Mouse (Mus musculus) hindbrain, embryonic 15.5 days (tissue): ENCODE measurements around the gene Fgfr2. TPM values are rescaled to one million over a fixed set of nuclear protein-coding genes. Genes with fewer than 3 reads are reported as not detected.

Experiments used
- ATAC-seq: fragments of 200-750 bp; cut with Nextera tagmentation; 2 replicates; pipeline ENCODE4 v1.8.0; 2017; ENCODE audit warnings: low read depth, moderate number of reproducible peaks, moderate TSS enrichment; ENCODE audit not compliant: low FRiP score
- H3K27ac ChIP-seq: fragments of 300-500 bp; sonication (generic); replicated peaks from 2 replicates; pipeline ENCODE4 v1.5.1; 2015; ENCODE audit warnings: mild to moderate bottlenecking, inconsistent platforms
- H3K27me3 ChIP-seq: fragments of 300-500 bp; sonication (generic); 2 replicates; pipeline ENCODE4 v1.6.1; 2015; ENCODE audit warnings: control low read depth, inconsistent platforms
- H3K36me3 ChIP-seq: fragments of 300-500 bp; sonication (generic); 2 replicates; pipeline ENCODE4 v1.6.1; 2015; ENCODE audit warnings: control low read depth, inconsistent platforms
- H3K4me1 ChIP-seq: fragments of 300-500 bp; sonication (generic); replicated peaks from 2 replicates; pipeline ENCODE4 v1.6.1; 2015; ENCODE audit warnings: control low read depth, inconsistent platforms
- H3K4me2 ChIP-seq: fragments of 300-500 bp; sonication (generic); 2 replicates; pipeline ENCODE4 v1.6.1; 2015; ENCODE audit warnings: moderate library complexity, mild to moderate bottlenecking, inconsistent platforms
- H3K4me3 ChIP-seq: fragments of 300-500 bp; sonication (generic); 2 replicates; pipeline ENCODE4 v1.5.1; 2015; ENCODE audit warnings: mild to moderate bottlenecking, inconsistent platforms
- H3K9ac ChIP-seq: fragments of 300-500 bp; sonication (generic); 2 replicates; pipeline ENCODE4 v1.6.1; 2015; ENCODE audit warnings: inconsistent platforms
- H3K9me3 ChIP-seq: fragments of 300-500 bp; sonication (generic); 2 replicates; pipeline ENCODE4 v1.6.1; 2016; ENCODE audit warnings: control low read depth, inconsistent platforms
- WGBS: fragments of 180-500 bp; shearing (Covaris S2); methylation state at CpG from one replicate; pipeline ENCODE4 v1.1.7; 2015; 5-methylcytosine and 5-hydroxymethylcytosine counted together
- polyA plus RNA-seq: library from polyadenylated mRNA; unstranded; fragments of >200 nt; fragmentation: Nextera tagmentation; extraction: Ambion mirVana; gene quantifications from 2 replicates; pipeline ENCODE4 v1.2.1, GENCODE M21; 2015

Gene Fgfr2
- polyA plus RNA-seq, 1 experiment from 2014 or later: 28.5 TPM

DNA sequence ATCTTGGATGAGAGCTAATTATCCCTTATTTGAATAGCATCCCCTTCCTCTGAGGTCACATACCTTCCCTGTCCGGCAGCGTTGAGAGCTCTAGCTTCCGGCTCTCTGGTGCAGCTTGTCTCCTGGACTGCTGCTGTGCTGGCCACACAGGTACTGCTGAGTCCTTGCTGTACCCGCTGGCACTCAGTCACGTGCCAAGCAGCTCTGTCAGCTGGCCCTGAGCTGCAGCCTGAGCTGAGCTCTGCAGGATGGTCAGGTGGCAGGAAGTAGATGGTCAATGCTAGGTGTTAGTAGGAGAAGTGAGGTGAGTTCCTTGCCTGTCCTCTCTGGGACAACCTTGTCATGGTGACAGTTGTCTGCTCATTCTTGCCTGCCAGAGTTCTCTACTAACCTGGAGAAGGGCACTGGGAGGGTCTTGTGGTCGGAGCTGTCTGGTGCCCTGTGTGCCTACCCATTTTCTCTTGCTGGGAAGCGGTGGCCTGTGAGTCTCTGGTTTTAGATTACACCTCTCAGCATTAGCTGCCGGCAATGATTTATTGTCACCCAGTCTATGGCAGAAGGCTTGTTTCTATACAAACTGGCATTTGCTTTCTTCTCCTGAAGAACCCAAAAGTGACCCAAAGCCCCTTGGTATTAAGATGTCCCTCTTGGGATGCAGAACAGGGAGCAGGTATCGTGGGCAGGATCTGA lies 2402.4 kb downstream of the Fgfr2 start:
- Histone ChIP-seq H3K4me3 (no peak overlapping the region), H3K9ac (no peak overlapping the region), H3K27me3 (no peaks in the 10 kb centered on the region), H3K36me3 (peaks cover 16% of the 10 kb centered on the region), H3K9me3 (no peaks in the 10 kb centered on the region), H3K27ac (peak overlapping the region; percentile 42; the same call in 1 of the 2 replicates), H3K4me2 (no peak overlapping the region), H3K4me1 (peaks cover 18% of the 10 kb centered on the region)
- ATAC-seq: no peak
- WGBS: 60% methylated on average over 9 of the region's 9 CpGs

DNA sequence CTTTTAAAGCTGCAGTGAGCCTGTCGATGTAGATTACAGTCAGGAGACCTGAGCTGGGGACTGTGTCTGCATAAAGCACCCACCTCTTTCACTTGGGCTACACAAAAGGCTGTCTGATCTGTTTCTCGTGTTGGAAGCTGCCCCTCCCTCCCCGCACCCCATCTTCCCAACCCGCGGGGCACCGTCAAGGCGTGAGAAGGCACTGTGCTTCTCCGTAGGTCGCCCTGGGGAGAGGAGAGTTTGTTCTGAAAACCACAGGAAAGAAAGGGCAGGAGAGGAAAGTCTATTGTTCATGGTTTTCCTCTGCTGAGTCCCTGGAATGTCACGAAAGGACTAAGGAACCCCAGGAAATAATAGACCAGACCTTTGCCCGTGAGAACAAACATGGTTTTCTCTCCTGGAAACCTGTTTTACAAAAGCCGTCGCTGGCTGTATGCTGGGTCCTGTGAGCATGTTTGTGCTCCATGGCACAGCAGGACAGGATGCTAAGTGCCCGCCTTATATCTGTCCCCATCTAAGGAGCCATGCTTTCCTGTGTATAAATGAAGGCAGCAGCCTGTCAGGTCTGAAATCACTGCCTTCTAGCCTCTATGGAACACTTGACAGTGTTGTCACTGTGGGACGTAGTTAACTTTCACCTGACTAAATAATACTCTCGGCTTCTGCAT lies 2403.1 kb downstream of the Fgfr2 start:
- Histone ChIP-seq H3K36me3 (peaks cover 16% of the 10 kb centered on the region), H3K27me3 (no peaks in the 10 kb centered on the region), H3K9ac (no peak overlapping the region), H3K9me3 (no peaks in the 10 kb centered on the region), H3K4me3 (no peak overlapping the region), H3K4me1 (peaks cover 19% of the 10 kb centered on the region), H3K27ac (0 out of 2 replicates have a peak overlapping the region, but pooled peaks have one; percentile 17), H3K4me2 (no peak overlapping the region)
- ATAC-seq: no peak
- 12% methylated on average over 16 of the region's 16 CpGs for WGBS

DNA sequence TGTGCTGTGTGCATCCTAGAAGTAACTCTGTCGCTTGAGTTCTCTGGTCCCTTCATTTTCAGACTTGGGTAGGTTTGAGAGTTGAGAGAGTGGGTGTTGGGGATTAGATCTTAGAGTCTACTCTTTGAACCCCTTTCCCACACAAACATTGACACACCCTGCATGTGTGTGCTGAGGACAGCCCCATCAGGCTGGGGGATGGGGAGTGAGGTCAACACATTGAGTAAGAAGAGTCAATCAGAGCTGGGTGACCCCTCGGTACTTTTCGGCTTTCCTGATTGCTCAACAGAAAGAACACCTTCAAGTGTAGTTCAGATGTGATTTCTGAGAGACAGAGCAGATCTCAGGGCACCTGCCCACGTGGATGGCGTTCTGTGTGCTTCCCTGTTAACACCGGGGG lies 2406.2 kb downstream of the Fgfr2 start:
- Histone ChIP-seq H3K4me2 (no peak overlapping the region), H3K9me3 (no peaks in the 10 kb centered on the region), H3K4me1 (peaks cover 33% of the 10 kb centered on the region), H3K4me3 (no peak overlapping the region), H3K27ac (no peak overlapping the region), H3K9ac (no peak overlapping the region), H3K36me3 (peaks cover 16% of the 10 kb centered on the region), H3K27me3 (no peaks in the 10 kb centered on the region)
- ATAC-seq: no peak
- WGBS: 86% methylated on average over 6 of the region's 6 CpGs

DNA sequence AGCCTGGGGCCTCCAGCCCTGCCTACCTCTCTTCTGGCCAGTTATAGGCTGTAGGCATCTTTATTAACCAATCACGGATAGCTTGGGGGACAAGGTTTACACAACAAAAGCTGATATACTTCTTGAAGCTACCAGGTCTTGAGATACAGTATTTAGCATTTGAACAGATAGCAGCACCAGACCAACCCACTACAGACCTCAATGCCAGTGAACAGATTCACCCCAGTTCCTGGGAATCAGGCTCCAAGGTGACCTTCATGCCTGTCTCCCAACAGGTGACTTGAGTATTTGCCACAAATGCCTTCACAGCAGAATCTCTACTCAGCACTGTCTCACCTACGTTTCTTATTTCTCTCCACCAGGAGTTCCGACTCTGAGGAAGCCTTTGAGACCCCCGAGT lies 2406.8 kb downstream of the Fgfr2 start:
- Histone ChIP-seq H3K4me1 (peaks cover 33% of the 10 kb centered on the region), H3K9ac (no peak overlapping the region)

DNA sequence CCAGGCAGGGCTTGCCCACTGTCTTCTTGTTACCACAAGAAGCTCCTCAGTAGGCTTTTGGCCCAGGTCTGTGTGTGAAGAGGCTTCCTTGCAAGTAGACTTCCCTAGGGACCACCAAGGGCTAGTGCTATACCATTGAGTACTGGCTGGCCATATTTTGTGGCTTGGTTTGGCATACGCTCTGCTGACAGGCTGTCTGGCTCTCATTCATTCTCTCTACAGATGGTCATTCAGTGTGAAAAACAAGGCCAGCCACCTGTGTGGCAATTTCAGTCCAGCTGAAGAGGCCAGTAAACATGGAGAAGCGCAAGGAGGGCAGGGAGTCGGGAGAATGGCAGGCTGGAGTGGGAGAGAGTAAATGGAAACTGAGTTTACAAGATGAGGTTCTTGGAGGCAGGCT lies 2407.7 kb downstream of the Fgfr2 start:
- Histone ChIP-seq H3K36me3 (peaks cover 16% of the 10 kb centered on the region), H3K27me3 (no peaks in the 10 kb centered on the region), H3K4me2 (no peak overlapping the region), H3K27ac (no peak overlapping the region), H3K9me3 (no peaks in the 10 kb centered on the region), H3K4me3 (no peak overlapping the region), H3K4me1 (peaks cover 36% of the 10 kb centered on the region), H3K9ac (no peak overlapping the region)
- ATAC-seq: no peak
- WGBS: 78% methylated on average over 3 of the region's 3 CpGs

More for the DNA sequence above, 2406.8 kb downstream of the Fgfr2 start:
- Histone ChIP-seq H3K36me3 (peaks cover 16% of the 10 kb centered on the region), H3K9me3 (no peaks in the 10 kb centered on the region), H3K27ac (no peak overlapping the region), H3K4me3 (no peak overlapping the region), H3K4me2 (no peak overlapping the region), H3K27me3 (no peaks in the 10 kb centered on the region)
- no peak for ATAC-seq
- 93% methylated on average over 4 of the region's 4 CpGs for WGBS

DNA sequence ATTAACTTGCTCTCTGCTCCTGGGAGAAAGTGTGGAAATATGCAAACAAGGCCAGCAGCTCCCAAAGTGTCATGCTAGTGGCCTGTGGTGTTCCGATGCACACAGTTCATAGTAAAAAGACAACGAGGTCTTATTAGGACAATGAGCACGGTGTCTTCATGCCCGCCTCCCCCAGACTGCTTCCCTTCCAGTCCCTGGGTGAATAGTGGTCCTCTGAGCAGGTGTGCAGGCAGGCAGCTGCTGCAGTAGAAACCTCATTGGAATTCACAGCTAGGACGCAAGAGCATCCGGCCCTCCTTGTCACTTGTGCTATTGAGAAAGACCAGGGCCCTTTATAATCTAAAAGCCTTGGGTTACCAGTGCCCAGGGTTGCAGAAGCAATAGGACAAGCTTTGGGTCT lies 2409.8 kb downstream of the Fgfr2 start:
- Histone ChIP-seq H3K4me1 (peaks cover 42% of the 10 kb centered on the region), H3K27ac (peak overlapping the region; percentile 36; the same call in 1 of the 2 replicates), H3K4me2 (no peak overlapping the region), H3K9ac (no peak overlapping the region), H3K4me3 (no peak overlapping the region), H3K27me3 (no peaks in the 10 kb centered on the region), H3K9me3 (no peaks in the 10 kb centered on the region), H3K36me3 (peaks cover 12% of the 10 kb centered on the region)
- WGBS: 36% methylated on average over 6 of the region's 6 CpGs
- no peak for ATAC-seq

DNA sequence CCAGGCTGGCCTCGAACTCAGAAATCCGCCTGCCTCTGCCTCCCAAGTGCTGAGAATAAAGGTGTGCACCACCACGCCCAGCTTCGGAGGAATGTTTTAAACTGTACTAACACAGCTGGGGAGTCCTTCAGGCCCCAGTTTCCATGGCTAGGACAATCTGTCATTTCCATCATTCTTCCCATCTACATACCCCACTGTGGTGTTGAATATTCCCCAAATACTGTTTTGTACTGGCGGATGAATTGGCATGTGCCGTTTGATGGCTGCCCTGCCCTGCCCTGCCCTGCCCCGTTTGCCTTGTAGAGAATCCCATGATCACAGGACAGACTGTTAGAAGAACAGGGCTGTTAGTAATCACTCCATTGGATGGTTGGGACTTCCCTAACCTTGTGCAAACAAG lies 2411.3 kb downstream of the Fgfr2 start:
- Histone ChIP-seq H3K9me3 (no peaks in the 10 kb centered on the region), H3K36me3 (peaks cover 4% of the 10 kb centered on the region), H3K4me3 (no peak overlapping the region), H3K4me2 (no peak overlapping the region), H3K9ac (no peak overlapping the region), H3K27me3 (no peaks in the 10 kb centered on the region), H3K4me1 (peaks cover 48% of the 10 kb centered on the region), H3K27ac (no peak overlapping the region)
- ATAC-seq: no peak
- WGBS: 85% methylated on average over 7 of the region's 7 CpGs

DNA sequence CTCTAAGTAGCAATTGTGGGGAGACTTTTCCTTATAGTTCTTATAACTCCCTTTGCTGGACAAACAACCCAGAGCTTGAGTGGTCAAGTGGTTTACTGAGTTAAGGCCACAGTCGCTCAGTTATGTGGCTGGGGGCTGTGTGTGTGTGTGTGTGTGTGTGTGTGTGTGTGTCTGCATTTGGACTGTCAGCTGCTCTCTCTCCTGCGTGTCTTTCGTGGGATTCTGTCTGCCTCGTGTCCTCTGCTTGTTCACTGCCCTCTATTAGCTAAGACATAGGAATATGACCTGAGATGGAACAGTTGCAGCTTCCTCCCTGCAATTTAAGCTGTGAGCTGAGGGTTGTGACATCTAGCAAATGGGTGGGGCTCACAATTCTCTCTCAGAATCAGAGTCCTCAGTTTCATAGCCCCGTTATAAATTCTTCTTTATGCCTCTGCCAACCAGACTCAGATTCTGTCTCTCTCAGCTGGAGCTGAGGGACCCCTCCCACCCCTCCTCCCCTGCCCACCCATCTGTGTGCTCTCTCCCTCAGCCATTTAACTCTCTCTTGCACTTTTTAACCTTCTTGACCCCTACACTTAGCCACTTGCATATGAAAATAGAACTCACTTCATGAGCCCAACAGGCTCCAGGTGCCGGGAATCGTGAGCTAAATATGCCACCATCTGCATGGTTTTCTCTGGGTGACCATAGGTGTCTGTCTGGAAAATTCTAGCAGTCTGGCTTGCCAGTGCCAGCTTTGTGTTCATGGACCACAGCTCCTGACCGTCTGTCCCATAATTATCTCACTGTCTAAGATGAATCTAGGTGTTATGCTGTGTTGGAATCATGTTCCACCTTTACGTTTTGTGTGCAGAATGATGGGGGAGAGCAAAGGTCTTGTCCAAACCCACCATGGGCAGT lies 2413.5 kb downstream of the Fgfr2 start:
- no peak overlapping the region for H3K9ac ChIP-seq
- 35% methylated on average over 9 of the region's 9 CpGs for WGBS

DNA sequence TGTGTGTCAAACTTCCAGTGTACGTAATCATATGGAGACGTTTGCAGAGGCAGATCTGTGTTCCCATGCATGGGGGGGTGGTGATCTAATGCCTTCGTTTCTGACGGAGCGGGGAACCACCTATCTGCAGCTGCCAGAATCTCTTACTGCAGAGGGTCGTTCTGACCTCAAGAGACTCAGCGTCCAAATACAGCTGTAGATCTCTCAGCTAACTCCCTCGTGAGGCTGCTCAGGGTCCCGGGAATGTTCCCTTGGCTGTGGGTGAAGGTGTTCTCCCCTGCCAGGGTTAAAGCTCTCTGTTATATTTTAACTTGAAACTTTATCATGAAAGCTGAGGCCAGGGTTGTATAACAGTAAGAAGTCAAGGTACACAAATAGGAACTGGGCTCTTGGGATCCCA lies 2414.2 kb downstream of the Fgfr2 start:
- Histone ChIP-seq H3K27ac (0 out of 2 replicates have a peak overlapping the region, but pooled peaks have one; percentile 5), H3K4me2 (no peak overlapping the region), H3K4me1 (peaks cover 55% of the 10 kb centered on the region), H3K27me3 (no peaks in the 10 kb centered on the region), H3K9ac (no peak overlapping the region), H3K9me3 (no peaks in the 10 kb centered on the region), H3K36me3 (no peaks in the 10 kb centered on the region), H3K4me3 (no peak overlapping the region)
- 46% methylated on average over 9 of the region's 9 CpGs for WGBS
- ATAC-seq: no peak

More for the DNA sequence above, 2413.5 kb downstream of the Fgfr2 start:
- Histone ChIP-seq H3K27ac (peak overlapping the region; percentile 32; the same call in 1 of the 2 replicates), H3K36me3 (no peaks in the 10 kb centered on the region), H3K4me2 (no peak overlapping the region), H3K9me3 (no peaks in the 10 kb centered on the region), H3K4me1 (peaks cover 52% of the 10 kb centered on the region), H3K27me3 (no peaks in the 10 kb centered on the region), H3K4me3 (no peak overlapping the region)
- ATAC-seq: no peak

DNA sequence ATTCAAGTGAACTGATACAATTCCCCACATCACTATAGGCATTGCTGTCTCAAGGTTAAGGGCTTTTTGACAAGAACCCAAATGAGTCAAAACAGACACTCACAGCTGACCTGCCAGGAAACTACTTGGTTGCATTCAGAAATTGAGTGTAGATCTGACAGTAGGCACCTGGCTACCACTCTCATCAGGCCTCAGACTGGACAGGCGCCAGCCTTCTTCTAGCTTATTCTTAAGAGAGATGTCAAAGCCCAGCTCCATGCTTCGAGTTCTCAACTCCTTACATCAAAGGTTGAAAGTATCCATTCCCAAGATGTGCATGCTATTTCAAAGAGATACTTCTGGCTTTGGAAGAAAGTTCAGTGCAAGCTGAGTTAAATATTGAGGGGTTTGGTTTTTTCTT lies 2417.9 kb downstream of the Fgfr2 start:
- no peaks in the 10 kb centered on the region for H3K36me3 ChIP-seq
- 84% methylated on average over 2 of the region's 2 CpGs for WGBS
- H3K9ac ChIP-seq: no peak overlapping the region
- no peaks in the 10 kb centered on the region for H3K9me3 ChIP-seq
- peaks cover 36% of the 10 kb centered on the region for H3K4me1 ChIP-seq
- no peak for ATAC-seq
- no peak overlapping the region for H3K4me3 ChIP-seq
- no peaks in the 10 kb centered on the region for H3K27me3 ChIP-seq
- no peak overlapping the region for H3K4me2 ChIP-seq
- no peak overlapping the region for H3K27ac ChIP-seq

DNA sequence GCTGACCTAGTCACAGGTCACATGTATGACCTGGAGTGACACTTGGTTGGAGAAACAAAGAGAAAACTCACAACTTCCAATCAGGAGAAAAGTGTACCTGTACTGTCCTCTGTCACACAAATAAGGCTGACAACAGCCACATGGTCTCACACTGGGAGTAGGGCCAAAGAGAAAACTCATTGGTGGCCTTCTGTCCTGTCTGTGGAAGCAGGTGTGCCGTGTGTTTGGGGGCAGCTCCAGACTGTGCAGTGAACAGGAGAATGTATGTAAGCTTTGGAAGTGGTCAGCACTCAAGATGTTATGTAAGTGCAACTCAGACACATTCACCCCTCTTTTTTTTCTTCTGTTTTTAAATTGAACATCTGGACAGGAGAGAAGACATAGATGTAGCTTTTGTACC lies 2421.8 kb downstream of the Fgfr2 start:
- H3K27me3 ChIP-seq: no peaks in the 10 kb centered on the region
- H3K9ac ChIP-seq: no peak overlapping the region
- H3K36me3 ChIP-seq: no peaks in the 10 kb centered on the region
- no peak overlapping the region for H3K4me3 ChIP-seq
- peaks cover 27% of the 10 kb centered on the region for H3K4me1 ChIP-seq
- WGBS: 83% methylated on average over 1 of the region's 1 CpGs
- no peaks in the 10 kb centered on the region for H3K9me3 ChIP-seq
- no peak overlapping the region for H3K27ac ChIP-seq
- H3K4me2 ChIP-seq: no peak overlapping the region
- no peak for ATAC-seq

DNA sequence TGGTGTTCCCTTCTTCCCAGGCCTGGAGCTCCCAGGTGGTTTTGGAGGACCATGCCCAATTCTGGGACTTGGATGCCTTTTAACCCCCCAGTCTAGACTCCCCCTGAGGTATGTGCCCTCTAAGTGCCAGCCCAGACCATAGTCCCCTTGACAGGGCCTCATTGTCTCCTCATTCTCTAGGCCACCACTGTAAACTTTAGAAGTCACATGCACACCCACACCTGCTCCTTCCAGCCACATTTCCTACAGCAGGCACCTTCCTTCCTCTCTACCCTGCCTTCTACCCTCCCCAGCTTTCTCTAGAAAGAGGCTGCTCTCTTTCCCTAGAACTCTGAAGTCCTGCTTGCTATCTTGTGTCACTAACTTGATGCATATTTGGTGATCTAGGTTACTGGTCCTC lies 2424.7 kb downstream of the Fgfr2 start:
- peaks cover 49% of the 10 kb centered on the region for H3K4me1 ChIP-seq

More for the DNA sequence above, 2424.7 kb downstream of the Fgfr2 start:
- Histone ChIP-seq H3K9ac (no peak overlapping the region), H3K36me3 (no peaks in the 10 kb centered on the region), H3K4me2 (no peak overlapping the region), H3K27me3 (no peaks in the 10 kb centered on the region), H3K4me3 (no peak overlapping the region), H3K27ac (no peak overlapping the region), H3K9me3 (no peaks in the 10 kb centered on the region)
- no peak for ATAC-seq
